Mouse (Mus musculus) yolk sac, embryonic 10.5 days (tissue): ENCODE measurements around the gene Ubc.
"Not testable (repeated sequence)": the region's sequence is repeated elsewhere in the genome, so short reads cannot be mapped to it uniquely, and the experiment has no call there.

Experiments
- DNase-seq: peaks from one replicate; pipeline ENCODE4 v3.0.0-alpha.2; 2017; ENCODE audit warnings: low spot score

The Ubc gene

GRCm38 (mm10) chr5:125389579-125390441 is at the start of gene Ubc:
Gene Ubc (minus strand): TSS chr5:125390202.
- DNase-seq = peak; percentile 89

- not testable (repeated sequence) for DNase-seq
Observed at GRCm38 (mm10) chr5:125434347-125434746, 44.3 kb upstream of the Ubc start.

- peak; percentile 93 for DNase-seq
Observed at GRCm38 (mm10) chr5:125433793-125434337, 43.9 kb upstream of the Ubc start, which contains the start of gene Dhx37. Gene Dhx37 (minus strand): TSS chr5:125434121.

GRCm38 (mm10) chr5:125432324-125432723 is 42.3 kb upstream of the Ubc start:
- not testable (repeated sequence) for DNase-seq

- no peak for DNase-seq
Observed at GRCm38 (mm10) chr5:125426343-125426742, 36.3 kb upstream of the Ubc start.

GRCm38 (mm10) chr5:125425698-125426276 is 35.8 kb upstream of the Ubc start:
- no peak for DNase-seq

- DNase-seq = no peak
Observed at GRCm38 (mm10) chr5:125419124-125419523, 29.1 kb upstream of the Ubc start.

- no peak for DNase-seq
Observed at GRCm38 (mm10) chr5:125418636-125419035, 28.6 kb upstream of the Ubc start.

- DNase-seq = no peak
Observed at GRCm38 (mm10) chr5:125416183-125416582, 26.2 kb upstream of the Ubc start.

- no peak for DNase-seq
Observed at GRCm38 (mm10) chr5:125413763-125414162, 23.8 kb upstream of the Ubc start.

- not testable (repeated sequence) for DNase-seq
Observed at GRCm38 (mm10) chr5:125412536-125412935, 22.5 kb upstream of the Ubc start.

- DNase-seq = no peak
Observed at GRCm38 (mm10) chr5:125411972-125412530, 22.0 kb upstream of the Ubc start.

GRCm38 (mm10) chr5:125409348-125410090 is 19.5 kb upstream of the Ubc start:
- DNase-seq = peak; percentile 80

- DNase-seq = peak; percentile 91
Observed at GRCm38 (mm10) chr5:125408842-125409241, 18.8 kb upstream of the Ubc start.

- DNase-seq = no peak
Observed at GRCm38 (mm10) chr5:125407910-125408575, 18.0 kb upstream of the Ubc start.

GRCm38 (mm10) chr5:125407020-125407830 is 17.2 kb upstream of the Ubc start:
- DNase-seq = no peak

- peak; percentile 82 for DNase-seq
Observed at GRCm38 (mm10) chr5:125406322-125407016, 16.5 kb upstream of the Ubc start.

GRCm38 (mm10) chr5:125405546-125406248 is 15.7 kb upstream of the Ubc start:
- DNase-seq = peak; percentile 89

- DNase-seq = peak; percentile 87
Observed at GRCm38 (mm10) chr5:125404903-125405545, 15.0 kb upstream of the Ubc start.
